Mouse (Mus musculus) MEL-GATA-1-ER (cell line): ENCODE measurements around the gene Gdap1l1.
A peak's percentile ranks its signal among the peaks of the same experiment; 100 is the strongest.
"Not testable (repeated sequence)": the region's sequence is repeated elsewhere in the genome, so short reads cannot be mapped to it uniquely, and the experiment has no call there.

Source experiments
- DNase-seq: peaks from one replicate; pipeline ENCODE4 v3.0.0-alpha.2; 2012; ENCODE audit warnings: low read depth; ENCODE audit errors: extremely low read depth

Gene Gdap1l1

GRCm38 (mm10) chr2:163438246-163438618 is at the start of gene Gdap1l1:
Gdap1l1 (plus strand) TSS chr2:163438476.
- DNase-seq, result no peak

- DNase-seq, result no peak
Observed at GRCm38 (mm10) chr2:163392436-163392835, 45.8 kb upstream of the Gdap1l1 start.

GRCm38 (mm10) chr2:163393241-163393640 is 45.0 kb upstream of the Gdap1l1 start:
- no peak for DNase-seq

- DNase-seq, result no peak
Observed at GRCm38 (mm10) chr2:163393976-163394375, 44.3 kb upstream of the Gdap1l1 start.

- no peak for DNase-seq
Observed at GRCm38 (mm10) chr2:163394977-163395376, 43.3 kb upstream of the Gdap1l1 start.

- no peak for DNase-seq
Observed at GRCm38 (mm10) chr2:163397071-163397470, 41.2 kb upstream of the Gdap1l1 start.

- no peak for DNase-seq
Observed at GRCm38 (mm10) chr2:163397905-163398304, 40.4 kb upstream of the Gdap1l1 start, which contains the start of gene Jph2. Jph2 (minus strand) TSS chr2:163397993.

- no peak for DNase-seq
Observed at GRCm38 (mm10) chr2:163398770-163399169, 39.5 kb upstream of the Gdap1l1 start.

- no peak for DNase-seq
Observed at GRCm38 (mm10) chr2:163399222-163399621, 39.1 kb upstream of the Gdap1l1 start.

GRCm38 (mm10) chr2:163401221-163401620 is 37.1 kb upstream of the Gdap1l1 start:
- DNase-seq, result peak; percentile 70

- DNase-seq, result no peak
Observed at GRCm38 (mm10) chr2:163404037-163404815, 34.0 kb upstream of the Gdap1l1 start.

- DNase-seq, result no peak
Observed at GRCm38 (mm10) chr2:163410211-163410610, 28.1 kb upstream of the Gdap1l1 start.

- not testable (repeated sequence) for DNase-seq
Observed at GRCm38 (mm10) chr2:163411344-163411743, 26.9 kb upstream of the Gdap1l1 start.

GRCm38 (mm10) chr2:163411840-163412239 is 26.4 kb upstream of the Gdap1l1 start:
- DNase-seq, result no peak

- DNase-seq, result no peak
Observed at GRCm38 (mm10) chr2:163412419-163412818, 25.9 kb upstream of the Gdap1l1 start.

GRCm38 (mm10) chr2:163412846-163413590 is 25.3 kb upstream of the Gdap1l1 start:
- DNase-seq, result no peak

GRCm38 (mm10) chr2:163417026-163417425 is 21.2 kb upstream of the Gdap1l1 start:
- no peak for DNase-seq

- DNase-seq, result no peak
Observed at GRCm38 (mm10) chr2:163417830-163418229, 20.4 kb upstream of the Gdap1l1 start.

- DNase-seq, result peak; percentile 45
Observed at GRCm38 (mm10) chr2:163418841-163419345, 19.4 kb upstream of the Gdap1l1 start.

- DNase-seq, result peak; percentile 97
Observed at GRCm38 (mm10) chr2:163419346-163420045, 18.8 kb upstream of the Gdap1l1 start.

GRCm38 (mm10) chr2:163420366-163420886 is 17.9 kb upstream of the Gdap1l1 start:
- DNase-seq, result no peak
